Mouse (Mus musculus) B cell, adult 62 days (primary cell): ENCODE results near the gene Mcoln1. TPM values are rescaled to one million over a fixed set of nuclear protein-coding genes. Genes with fewer than 3 reads are reported as not detected.

Experiments
- total RNA-seq: library from RNA; stranded (reverse); gene quantifications from 4 replicates; pipeline ENCODE4 v1.2.4, GENCODE M21; 2023

Gene Mcoln1
- 99.2 to 105 TPM (median 101 TPM) in 4 replicates for total RNA-seq

DNA sequence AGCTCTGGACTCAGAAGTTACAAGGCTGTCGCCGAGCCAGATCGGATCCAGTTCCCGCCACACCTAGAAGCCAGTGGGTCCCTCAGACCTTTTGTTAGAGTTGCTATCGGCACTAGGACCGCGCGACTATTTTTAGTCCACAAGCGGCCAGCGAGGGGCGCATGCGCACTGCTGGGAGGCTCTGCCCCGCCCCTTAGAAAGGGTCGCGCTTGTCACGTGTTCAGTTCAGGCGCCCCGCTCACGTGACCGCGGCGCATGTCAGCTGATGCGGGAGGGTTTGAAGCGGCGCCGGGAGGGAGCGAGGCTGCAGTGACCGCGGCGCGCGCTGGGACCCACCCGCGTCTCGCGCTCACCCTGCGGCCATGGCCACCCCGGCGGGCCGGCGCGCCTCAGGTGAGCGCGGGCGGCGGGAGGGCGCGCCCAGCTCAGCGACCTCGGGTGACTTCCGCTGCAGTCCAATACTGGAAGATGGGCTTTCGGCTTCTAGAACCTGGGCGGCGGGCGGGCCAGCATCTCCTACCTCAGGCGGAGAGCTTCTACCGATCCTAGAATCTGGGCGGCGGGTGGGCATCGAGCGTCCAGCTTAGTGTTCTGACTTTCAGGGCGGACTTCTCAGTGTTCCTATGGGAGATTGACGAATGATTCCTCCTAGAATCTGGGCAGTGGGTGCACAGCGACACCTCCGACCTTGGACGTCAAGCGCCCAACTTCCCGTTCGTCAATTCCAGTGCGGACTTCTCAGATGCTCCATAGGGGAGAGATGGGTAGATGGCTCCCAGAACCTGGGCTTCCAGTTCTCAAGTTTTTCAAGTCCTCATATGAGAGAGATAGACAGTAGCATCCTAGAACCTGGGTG is at the start of gene Mcoln1:
Gene Mcoln1, plus strand, starts transcription at position 223 of the 856 bp plus-strand sequence.

DNA sequence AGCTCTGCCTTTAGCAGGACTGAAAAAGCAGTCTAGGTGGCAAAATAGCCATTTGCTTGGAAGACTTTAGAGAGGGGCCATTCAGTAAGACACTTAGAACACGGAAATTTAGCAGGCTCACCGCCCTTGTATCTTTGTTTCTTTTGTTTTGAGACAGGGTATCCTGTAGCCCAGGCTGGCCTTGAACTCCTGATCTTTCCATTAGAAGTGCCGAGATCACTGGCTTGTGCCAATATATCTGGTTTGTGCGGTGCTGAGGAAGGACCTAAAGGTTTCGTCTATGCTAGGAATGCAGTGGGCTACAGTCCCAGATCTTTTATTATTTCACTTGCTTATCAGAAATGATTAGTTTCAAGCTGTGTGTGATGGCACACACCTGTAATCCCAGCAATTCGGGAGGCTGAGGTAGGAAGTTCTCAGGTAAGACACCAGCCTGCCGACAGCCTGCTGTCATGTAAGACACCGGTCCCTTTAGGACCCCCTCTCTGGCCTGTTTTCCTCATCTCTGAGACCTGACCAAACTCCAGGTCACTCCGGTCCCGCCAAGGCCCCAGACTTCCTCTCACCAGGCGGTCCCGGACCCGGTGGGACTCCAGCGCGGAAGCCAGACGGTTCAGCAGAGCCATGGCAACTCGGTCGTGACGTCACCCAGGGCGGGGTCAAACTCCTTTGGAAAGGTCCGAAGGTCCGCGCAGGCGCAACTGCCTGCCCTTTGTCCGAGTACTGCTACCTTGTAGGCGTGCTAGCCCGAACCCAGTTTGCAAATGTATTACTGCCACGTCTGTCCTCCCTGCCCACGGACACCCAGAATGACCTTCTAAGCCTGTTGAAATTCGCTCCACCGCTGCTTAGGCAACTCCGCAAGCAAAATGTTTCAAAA is 33.0 kb upstream of the Mcoln1 start, which contains the start of gene Pex11g:
Gene Pex11g, minus strand, starts transcription at position 675 of the 880 bp plus-strand sequence.

DNA sequence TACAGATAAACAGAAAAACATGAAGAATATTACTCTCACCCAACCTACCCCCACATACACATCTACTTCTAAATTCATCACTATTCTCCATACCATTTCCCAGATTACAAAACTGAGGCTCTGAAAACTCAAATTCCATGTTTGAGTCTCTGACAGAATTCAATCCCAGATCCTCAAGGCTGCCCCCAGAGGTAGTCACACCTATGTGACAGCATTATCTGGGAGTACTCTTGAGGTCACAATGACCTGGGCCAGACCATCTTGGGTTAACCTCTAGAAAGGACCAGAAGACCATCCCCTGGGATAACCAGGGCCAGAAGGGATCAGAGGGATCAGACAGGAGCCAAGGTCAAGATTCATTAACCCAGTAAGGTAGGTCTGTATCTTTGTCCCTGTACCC is 29.7 kb upstream of the Mcoln1 start, which contains the start of gene Tex45:
Gene Tex45, plus strand, starts transcription at position 301 of the 400 bp plus-strand sequence.

DNA sequence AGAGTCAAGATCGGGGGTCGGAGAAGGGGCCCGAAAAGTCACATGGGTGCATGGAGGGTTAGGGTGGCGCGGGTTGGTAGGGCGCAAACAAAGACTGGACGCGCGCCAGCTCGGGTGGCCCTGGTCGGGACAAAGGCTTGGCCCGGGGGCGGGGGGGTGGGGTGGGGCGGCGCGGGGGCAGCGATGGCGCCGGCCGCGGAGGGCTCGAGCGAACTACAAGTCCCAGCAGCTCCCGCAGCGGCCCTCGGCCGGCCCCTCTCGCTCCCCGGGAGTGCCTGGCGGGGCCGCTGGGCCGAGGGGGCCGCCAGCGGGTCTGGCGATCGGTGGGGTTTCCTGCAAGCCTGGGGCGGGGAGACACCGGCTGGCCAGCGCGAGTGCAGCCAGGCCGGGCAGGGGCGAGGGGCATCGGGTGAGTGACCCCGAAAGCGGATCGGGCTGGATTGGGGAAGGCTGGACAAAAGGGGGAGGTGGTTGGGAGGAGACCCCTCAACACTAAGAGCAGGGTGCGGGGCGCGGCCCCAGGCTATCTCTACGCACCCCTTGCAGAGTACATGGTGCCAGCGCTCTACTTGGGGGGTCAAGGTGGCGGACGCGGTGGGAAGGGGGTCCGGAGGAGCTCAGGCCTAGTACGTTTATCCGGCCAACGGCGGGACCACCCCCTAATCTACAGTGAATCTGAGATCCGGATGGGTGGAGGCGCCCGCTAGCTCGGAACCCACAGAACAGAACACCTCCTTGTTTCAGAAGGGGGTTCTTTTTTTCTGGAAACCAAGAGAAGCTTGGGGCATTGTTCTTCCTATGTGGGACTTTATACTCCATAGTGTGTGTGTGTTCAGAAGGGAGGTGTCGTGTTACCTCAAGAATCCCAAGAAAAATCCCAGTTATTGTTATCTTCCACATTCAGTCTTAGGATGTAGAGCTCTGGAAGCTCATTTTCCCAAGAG is 7.1 kb upstream of the Mcoln1 start, which contains the start of gene Zfp358:
Gene Zfp358, plus strand, starts transcription at position 238 of the 944 bp plus-strand sequence.

DNA sequence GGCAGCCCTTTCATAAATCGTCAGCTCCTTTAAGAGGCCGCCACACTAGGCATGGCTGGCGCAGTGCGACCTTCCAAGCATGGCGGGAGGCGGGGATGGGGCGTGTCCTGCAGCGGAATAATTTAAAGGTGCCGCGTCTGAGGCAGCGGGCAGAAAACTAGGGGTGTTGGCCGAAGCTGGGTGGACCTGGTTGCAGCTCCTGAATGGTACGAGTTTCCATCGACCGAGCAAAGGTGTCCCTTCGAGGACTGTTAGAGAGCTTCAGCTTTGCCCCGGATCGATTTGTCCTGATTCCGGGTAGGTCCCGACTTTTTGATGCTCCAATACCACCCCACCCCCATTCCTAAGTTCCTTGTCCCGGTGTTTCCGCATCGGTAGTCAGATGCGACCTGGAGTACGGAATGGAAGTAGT is 15.0 kb downstream of the Mcoln1 start, which contains the start of gene Pnpla6:
Gene Pnpla6, plus strand, starts transcription at position 125 of the 412 bp plus-strand sequence.

Other genes starting within 250 kb of the Mcoln1 start
- 41.4 to 55.6 TPM (median 47.4 TPM) in 4 replicates for gene Insr, start 220.8 kb upstream of the Mcoln1 start, total RNA-seq
- 228 to 237 TPM (median 235 TPM) in 4 replicates for gene A430078G23Rik, start 147.0 kb upstream of the Mcoln1 start, total RNA-seq
- gene Arhgef18, start 107.5 kb upstream of the Mcoln1 start, total RNA-seq, result 236 to 278 TPM (median 251 TPM) in 4 replicates
- gene Pex11g, start 32.8 kb upstream of the Mcoln1 start, total RNA-seq, result 0.85 to 2.6 TPM (median 1.6 TPM) in 4 replicates
- gene Tex45, start 29.6 kb upstream of the Mcoln1 start, total RNA-seq, result 6.5 to 8.4 TPM (median 7.2 TPM) in 4 replicates
- gene Zfp358, start 7.3 kb upstream of the Mcoln1 start, total RNA-seq, result 6.4 to 9.4 TPM (median 7.2 TPM) in 4 replicates
- gene Pnpla6, start 14.9 kb downstream of the Mcoln1 start, total RNA-seq, result 59.4 to 70.3 TPM (median 68.0 TPM) in 4 replicates
- gene C330021F23Rik, start 67.5 kb downstream of the Mcoln1 start, total RNA-seq, result not detected in 4 replicates
- gene Camsap3, start 86.8 kb downstream of the Mcoln1 start, total RNA-seq, result 0.30 to 0.66 TPM (median 0.60 TPM) in 3 of 4 replicates, not detected in the other
- gene Xab2, start 120.9 kb downstream of the Mcoln1 start, total RNA-seq, result 89.5 to 105 TPM (median 96.8 TPM) in 4 replicates
- 61.5 to 75.3 TPM (median 69.8 TPM) in 4 replicates for gene Pet100, start 121.1 kb downstream of the Mcoln1 start, total RNA-seq
- not detected in 4 replicates for gene Pcp2, start 125.1 kb downstream of the Mcoln1 start, total RNA-seq
- gene Stxbp2, start 130.5 kb downstream of the Mcoln1 start, total RNA-seq, result 233 to 293 TPM (median 262 TPM) in 4 replicates
- gene Retn, start 155.3 kb downstream of the Mcoln1 start, total RNA-seq, result not detected in 4 replicates
- gene Mcemp1, start 165.3 kb downstream of the Mcoln1 start, total RNA-seq, result not detected in 4 replicates
- gene Fcor, start 171.9 kb downstream of the Mcoln1 start, total RNA-seq, result not detected in 4 replicates
- gene Trappc5, start 175.8 kb downstream of the Mcoln1 start, total RNA-seq, result 18.8 to 23.5 TPM (median 20.7 TPM) in 4 replicates
- 616 to 739 TPM (median 694 TPM) in 4 replicates for gene Fcer2a, start 193.7 kb downstream of the Mcoln1 start, total RNA-seq
- gene Clec4g, start 220.2 kb downstream of the Mcoln1 start, total RNA-seq, result 1.3 TPM in 1 of 4 replicates, not detected in the others
- 0.81 to 1.4 TPM (median 1.2 TPM) in 4 replicates for gene Cd209a, start 248.5 kb downstream of the Mcoln1 start, total RNA-seq